Mouse (Mus musculus): Measurements from ENCODE around the gene Parm1.

Parm1 gene

DNA sequence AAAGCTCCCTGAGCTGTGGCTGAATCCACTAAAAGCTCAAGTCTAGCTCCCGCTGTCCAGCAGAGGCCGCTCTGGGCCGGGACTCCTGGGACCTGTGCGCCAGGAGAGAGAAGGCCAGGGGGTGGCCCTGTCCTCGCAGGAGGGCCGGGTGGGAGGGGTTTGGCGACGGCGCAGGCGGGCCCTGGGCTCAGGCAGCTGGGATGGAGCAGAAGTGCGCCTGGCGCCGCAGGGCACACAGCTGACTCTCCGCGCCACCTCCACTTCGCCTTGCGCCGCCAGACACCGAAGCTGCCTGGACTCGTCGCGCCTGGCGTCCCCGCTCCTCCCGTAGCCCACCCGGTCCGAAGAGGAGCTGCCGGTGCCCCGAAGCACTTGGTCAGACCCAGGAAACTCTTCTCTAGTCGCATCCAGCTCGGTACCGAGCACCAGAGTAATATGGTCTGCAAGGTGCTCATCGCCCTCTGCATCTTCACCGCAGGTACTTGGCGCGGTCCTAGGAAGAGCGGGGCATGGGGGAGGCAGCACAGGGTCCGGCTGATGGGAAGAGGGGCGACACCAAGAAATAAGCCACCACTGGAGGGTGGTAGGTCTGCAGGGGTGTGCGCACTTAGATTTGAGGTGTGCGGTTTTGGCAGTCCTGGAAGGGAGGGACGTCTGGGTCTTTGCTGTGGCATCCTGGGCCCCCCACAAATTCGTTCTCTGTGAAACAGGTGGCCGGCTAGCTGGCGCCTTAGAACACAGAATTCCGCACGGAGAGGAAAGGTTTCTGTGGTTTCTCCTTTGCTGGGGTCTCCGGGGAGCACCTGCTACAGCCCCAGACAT lies at the start of gene Parm1:
Parm1 (plus strand) TSS at position 136 of the 822 bp plus-strand sequence.
- peak; percentile 85 to 89 for DNase-seq (ENCODE audit: low spot score in 2 of 2)

DNA sequence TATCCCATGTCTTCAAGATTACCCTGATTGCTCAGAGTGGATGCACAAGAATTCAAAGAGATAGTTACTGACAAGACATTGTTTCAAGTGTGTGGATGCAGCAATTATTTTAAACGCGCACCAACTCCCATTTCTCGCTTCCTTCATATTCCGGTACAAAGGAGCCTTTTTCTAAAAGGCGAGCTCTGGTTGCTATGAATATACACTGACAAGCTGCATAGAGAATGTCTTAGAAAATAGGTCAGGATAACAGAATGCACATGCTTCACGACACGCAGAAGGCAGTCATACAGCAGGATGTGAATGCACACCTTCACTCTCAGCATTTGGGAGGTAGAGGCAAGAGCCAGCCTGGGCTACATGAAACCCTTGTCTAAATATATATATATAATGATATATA lies 42.2 kb upstream of the Parm1 start:
- no peak for DNase-seq (ENCODE audit: low spot score in 2 of 2)

DNA sequence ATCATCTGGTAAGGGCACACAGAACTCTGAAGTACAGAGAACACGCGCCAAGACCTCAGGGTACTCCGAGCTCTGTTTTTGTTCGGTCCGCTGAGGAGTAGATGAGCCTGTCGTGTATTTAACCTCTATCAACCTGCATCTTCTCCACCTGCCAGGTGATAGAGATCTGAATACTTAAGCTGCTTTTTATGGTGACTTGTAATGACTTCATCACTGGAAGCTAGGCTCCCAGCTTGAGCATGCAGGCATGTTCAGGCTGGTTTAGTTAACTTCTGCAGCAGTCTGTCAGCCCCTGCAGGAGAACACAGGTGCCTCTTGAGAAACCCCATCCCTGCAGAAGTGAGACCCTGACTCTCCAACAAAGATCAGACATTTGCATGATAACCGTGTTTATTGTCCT lies 40.6 kb upstream of the Parm1 start:
- no peak for DNase-seq (ENCODE audit: low spot score in 2 of 2)

DNA sequence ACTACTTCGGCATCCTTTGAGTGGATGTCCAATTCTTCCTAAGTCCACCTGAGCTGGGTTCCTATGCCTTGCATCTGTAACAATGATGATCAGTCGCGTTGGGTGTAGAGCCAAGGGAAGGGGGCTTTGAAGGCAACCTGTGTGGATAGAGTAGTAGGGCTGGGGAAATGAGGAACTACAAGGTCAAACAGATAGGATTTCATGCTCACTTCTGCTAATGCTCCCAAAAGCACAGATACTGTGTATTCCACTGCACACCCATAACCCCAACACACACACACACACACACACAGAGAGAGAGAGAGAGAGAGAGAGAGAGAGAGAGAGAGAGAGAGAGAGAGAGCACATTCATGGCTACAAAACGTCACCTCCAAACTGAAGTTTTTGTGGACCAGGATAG lies 38.7 kb upstream of the Parm1 start:
- DNase-seq (ENCODE audit: low spot score in 2 of 2) = no peak

DNA sequence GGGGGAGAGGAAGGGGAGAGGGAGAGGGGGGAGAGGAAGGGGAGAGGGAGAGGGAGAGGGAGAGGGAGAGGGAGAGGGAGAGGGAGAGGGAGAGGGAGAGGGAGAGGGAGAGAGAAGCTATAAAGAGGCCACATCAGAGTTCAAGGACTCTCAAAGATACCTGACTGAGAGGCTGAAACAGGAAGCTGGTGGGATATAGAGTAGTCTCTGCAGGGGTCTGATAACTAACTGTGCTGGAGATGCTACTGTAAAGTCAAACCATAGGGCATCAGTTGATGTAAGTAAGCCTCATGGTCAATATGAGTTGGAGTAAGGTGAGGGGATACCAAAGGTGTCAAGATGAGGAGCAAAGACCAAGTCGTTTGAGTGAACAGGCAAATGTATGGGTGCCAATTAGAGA lies 37.3 kb upstream of the Parm1 start:
- no peak for DNase-seq (ENCODE audit: low spot score in 2 of 2)

DNA sequence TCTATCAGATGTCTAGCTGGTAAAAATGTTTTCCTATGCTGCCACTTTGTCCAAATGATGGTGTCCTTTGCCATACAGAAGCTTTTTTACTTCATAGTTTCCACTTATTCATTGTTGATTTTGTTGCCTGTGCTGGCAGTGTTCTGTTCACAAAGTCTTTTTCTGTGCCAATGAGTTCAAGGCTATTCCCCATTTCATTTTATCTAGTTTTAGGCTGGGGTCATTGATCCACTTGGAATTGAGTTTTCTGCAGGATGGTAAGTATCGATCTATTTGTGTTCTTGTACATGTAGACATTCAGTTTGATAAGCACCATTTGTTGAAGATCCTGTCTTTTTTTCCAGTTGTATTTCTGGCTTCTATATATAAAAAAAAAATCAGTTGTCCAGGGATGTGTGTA lies 33.1 kb upstream of the Parm1 start:
- DNase-seq (ENCODE audit: low spot score in 2 of 2) = no peak

DNA sequence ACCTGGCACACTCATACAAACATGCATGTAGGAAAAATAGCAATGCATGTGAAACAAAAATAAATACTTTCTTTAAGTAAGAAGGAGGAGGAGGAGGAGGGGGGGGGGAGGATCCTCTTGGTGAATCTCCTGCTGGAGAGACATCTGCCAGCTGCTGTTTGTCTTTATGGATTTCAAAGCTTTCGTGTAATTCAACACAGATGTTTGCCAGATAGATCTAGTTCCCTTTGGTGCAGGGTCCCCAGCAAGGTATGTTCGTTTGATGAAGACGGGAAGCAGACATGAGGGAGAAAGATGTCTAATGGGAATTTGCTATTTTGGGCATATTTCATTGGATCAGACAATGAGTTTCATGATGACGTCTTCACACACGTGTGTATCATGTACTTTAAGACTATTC lies 23.0 kb upstream of the Parm1 start:
- DNase-seq (ENCODE audit: low spot score in 2 of 2) = no peak

DNA sequence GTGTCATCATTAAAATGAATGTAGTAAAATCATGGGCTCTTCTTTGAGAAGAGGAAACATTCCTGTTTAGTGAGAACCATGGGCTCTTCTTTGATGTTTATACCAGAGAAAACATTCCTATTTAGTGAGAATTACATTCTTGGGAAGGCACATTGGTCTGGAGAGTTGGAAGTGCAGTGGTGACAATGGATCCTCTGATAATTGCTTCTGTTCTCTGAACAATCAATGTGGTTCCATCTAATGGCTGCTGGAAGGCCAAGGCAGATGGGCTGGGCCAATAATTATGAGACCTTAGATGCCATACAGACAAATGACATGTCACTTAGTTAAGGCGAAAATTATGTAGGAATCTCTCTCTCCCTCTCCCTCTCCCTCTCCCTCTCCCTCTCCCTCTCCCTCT lies 16.1 kb upstream of the Parm1 start:
- no peak for DNase-seq (ENCODE audit: low spot score in 2 of 2)

DNA sequence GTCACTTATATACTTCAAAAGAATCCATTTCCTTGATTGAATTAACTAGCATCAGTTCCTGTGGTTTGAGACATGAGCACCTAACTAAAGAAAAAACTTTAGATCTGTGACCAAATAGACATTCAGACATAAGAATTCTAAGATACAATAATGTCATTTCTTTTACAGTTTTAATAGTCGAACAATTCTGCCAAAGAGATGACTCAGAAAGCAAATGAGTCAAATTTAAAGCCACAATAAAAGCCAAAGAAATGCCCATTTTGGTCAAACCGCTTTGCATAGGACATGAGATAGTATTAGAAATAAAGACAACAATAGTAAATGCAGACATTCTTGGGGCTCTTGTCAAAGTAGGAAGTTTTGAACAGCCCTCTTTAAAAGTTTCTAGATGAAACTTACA lies 15.0 kb upstream of the Parm1 start:
- no peak for DNase-seq (ENCODE audit: low spot score in 2 of 2)

DNA sequence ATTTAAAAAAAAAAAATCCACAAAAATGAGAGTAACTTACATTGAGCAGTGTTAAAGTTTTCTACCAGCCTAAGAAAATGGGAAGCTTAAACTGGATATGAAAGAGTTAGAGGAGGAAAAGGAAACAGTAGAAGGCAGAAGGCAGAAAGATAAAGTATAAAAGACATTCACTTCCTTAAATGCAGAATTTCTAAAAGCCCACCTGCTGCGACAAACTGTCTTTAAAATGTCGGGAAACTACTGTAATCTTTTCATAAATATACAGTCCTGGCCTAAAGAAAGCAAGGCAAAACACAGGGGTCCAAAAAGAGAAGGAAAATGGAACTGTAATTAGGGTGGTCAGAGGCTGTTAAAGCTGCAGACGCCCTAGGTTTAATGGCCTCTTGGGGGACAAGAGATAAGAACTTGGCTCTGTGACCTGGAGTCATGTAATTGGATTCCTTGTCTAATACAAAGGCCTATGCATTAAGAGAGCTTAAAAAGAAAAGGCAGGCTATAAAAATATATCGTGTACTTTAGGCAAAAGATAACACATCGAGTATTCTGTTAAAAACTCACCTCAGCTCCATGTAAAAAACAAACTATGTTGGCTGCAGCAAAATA lies 13.0 kb upstream of the Parm1 start:
- no peak for DNase-seq (ENCODE audit: low spot score in 2 of 2)

DNA sequence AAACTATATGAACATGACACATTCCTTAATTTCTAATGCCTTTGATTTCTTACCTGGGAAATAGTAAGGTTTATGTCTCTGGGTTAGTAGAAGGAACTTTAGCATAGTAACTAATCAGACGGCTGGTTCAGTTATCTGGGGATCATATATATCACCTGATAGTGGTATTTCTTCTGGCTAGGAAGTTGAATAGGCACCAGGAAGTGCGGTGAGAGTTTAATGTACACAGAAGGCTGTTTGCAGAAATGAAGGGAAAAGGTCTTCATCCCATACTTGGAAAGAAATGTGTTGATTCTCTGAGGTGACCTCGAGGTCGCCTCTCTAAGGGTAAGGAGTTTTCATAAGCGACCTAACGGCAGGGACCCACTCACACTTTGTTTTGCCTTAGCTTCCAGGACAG lies 338 bp upstream of the Parm1 start:
- no peak for DNase-seq (ENCODE audit: low spot score in 2 of 2)

DNA sequence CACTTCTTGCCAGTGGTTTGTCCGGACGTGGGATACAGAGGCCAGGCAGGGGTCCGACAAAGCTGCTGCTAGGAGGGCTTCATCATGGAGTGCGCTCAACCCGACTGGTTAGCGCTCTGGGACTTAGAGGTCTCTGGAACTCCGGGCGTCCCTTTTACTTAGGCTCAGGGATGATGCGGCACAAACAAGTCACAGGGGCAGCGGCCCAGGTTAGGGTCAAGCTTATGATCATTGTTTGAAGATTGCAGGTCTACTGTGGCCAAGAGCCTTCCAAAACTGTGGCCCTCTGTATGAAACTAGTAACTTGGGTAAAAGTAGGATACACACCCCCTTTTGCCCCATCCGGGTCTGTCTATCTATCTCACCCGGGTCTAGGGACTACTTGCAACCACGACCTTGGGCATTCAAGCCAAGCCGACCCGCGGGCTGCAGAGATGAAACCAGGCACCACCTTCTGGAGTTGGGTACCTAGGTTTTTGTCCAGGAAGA lies 931 bp downstream of the Parm1 start:
- no peak for DNase-seq (ENCODE audit: low spot score in 2 of 2)

DNA sequence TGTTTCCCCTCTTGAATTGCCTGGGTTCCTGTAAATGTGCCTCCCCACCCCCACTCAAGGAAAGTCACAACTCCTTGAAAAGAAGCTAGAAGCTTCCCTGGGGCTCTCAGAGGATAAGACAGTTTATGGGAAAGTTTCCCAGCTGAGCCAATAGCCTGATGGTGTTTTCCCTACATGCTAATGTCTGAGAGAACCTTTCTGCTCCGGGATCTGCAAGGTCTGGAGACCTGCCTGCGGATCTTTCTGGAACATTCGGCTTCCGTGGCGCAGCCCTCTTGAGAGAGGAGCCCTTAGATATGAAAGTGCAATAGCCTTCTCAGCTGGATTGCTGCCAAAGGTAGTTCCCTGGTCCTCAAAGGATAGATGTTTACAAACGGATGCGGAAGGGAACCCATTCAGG lies 1.5 kb downstream of the Parm1 start:
- DNase-seq (ENCODE audit: low spot score in 2 of 2) = no peak

DNA sequence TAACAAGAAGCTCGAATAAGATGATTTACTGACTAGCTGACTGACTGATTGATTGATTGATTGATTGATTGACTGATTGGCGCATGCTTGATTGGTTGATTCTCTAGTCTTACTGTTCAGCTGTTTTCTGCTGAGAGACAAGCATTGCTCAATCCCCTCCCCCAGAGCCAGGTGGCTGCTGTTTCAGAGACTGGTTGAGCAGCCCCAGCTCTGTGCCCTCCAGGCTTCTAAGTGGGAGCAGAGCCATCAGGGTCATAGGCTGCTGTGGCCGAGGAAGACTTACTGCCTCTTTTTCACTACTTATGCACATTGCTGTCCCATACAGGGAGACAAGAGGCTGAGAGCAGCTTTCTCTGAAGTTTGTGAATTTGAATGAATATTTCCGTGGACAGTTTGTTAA lies 2.1 kb downstream of the Parm1 start:
- DNase-seq (ENCODE audit: low spot score in 2 of 2) = no peak

DNA sequence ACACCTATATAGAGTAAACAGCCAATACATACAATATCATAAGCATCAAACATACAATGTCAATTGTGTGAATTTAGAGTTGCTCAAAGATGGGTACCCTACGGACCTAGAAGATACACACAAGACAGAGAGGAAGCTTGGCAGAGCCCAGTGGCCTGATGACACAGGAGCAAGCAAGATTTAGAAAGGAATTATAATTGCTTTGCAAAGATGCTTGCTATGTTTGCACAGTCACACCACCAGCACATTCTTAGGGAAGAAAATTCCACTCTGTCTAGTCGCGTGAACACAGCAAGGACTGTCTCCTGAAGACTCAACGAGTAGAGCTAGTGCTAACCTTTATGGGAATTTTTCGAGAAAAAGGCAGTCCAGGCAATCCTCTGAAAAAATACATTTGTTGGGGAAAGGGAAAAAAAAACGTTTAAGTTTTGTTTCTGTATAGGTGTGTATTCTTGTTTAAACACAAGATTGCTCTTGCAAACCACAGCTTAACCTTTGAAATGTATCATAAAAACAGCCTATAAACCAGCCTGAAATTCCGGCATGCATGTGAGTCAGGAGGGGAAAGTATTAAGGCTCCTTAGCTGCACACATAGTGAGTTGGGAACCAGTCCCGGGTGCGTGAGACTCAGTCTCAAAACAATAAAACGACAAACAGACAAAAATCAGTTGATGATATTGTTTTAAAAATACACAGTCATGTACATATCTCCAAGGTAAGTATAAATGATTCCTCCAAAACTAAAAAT lies 15.5 kb downstream of the Parm1 start:
- DNase-seq (ENCODE audit: low spot score in 2 of 2) = no peak

DNA sequence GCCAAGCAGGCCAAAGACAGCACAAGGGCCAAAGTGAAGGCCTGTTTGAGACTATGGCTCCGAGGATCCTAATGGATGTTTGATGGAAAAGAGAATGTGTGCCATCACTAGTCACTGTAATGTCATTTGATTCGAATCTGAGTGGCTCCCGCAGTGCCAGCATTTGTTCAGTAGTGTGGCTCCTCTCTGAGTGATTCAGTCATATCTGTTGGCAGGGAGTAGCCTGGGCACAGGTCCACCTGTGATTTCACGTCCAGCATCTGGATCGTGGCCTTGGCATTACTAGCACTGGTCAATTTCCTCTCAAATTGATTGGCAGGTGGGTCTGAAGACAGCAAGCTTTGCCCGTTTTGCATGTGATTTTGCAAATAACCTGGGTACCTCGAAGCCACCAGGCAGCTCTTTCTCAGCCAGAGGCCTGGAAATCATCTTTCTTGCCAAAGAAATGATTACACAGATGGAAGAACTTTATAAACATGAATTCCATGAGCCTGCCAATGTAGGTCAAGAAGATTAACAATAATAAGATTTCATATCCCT lies 41.7 kb downstream of the Parm1 start:
- no peak for DNase-seq (ENCODE audit: low spot score in 2 of 2)

DNA sequence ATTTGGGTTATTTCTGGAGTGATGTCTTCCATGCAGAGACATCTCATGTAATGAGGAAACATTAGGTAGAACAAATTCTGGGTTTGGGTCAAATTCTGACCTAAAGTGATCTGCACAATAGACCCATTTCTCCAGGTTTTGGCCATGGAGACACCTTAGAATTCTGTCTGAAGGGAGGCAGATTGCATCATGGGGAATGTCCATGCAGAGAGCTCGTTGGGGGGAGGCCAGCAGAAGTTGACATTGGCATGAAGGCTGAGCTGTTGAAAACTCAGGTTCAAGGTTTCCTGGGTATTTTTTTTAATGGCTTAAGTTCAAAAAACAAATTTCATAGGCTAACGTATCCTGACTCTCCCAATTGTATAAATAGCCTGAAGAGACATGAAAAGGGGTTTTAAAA lies 42.3 kb downstream of the Parm1 start:
- no peak for DNase-seq (ENCODE audit: low spot score in 2 of 2)

DNA sequence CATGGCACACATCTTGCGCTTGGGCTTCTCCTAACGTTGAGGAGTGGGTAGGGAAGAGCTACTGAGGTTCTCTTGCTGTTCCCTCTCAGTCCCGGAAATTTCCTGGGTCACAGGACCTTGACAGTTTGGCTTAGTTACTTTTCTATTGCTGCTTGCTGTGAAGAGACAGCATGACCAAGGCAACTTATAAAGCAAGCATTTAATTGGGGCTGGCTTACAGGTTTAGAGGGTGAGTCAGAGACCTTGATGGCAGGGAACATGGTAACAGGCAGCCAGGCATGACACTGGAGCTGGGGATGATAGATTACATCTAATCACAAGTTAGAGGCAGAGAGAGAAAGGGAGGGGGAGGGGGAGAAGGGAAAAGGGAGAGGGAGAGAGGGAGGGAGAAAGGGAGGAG lies 44.0 kb downstream of the Parm1 start:
- DNase-seq (ENCODE audit: low spot score in 2 of 2) = no peak

DNA sequence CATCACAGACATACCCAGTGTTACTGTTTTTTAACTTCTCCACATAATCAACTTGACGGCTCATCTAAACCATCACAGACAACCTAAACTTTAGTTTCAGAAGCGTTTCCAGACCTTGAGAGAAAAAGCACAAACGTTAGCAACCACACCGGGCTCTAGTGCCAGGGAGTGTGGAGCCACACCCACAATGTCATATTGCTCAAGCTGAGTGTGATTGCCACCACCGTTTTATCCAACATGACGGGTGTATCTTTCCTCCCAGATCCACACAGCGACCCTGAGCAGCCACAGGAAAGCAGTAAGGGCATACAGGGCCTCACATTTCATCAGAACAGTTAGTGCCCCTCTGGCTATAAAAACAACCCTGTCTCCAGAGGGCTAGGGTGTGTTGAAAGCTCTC lies 45.1 kb downstream of the Parm1 start:
- DNase-seq (ENCODE audit: low spot score in 2 of 2) = no peak

DNA sequence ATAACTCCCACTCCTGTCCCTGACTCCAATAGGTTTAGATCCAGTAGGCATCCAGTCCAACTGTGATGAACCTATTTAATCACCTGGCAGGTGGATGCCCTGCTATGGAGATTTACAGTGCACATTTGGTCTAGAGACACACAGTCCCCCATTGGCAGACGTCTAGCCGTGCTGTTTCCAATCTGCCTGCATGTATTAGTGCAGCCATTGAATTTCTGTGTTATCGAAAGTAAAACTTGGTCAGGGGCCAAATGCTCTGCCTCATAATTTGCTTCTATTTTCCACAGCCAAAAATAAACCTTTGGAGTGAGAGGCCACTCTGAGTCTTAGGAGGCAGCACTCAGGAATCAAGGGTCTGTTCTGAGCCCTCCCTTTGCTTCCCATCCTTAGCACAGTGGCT lies 46.6 kb downstream of the Parm1 start:
- DNase-seq (ENCODE audit: low spot score in 2 of 2) = no peak

DNA sequence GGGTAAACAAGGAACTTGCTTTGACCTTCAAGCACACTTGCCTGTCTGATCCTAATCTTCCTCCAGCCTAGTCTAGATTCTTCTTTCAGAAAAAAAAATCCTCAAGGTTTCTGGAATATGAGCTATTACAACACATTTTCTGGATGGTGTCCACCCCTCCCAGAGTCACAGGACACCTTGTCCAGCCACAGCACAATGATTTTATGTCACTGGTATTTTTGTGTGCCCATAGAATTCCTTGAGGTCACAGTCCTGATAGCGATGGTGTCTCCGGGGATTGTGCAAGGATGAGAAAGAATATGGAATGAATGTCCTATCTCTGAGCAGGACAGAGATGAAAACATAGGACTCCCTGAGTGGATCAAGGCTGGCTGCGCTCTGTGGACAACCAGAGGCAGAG lies 48.0 kb downstream of the Parm1 start:
- no peak for DNase-seq (ENCODE audit: low spot score in 2 of 2)

DNA sequence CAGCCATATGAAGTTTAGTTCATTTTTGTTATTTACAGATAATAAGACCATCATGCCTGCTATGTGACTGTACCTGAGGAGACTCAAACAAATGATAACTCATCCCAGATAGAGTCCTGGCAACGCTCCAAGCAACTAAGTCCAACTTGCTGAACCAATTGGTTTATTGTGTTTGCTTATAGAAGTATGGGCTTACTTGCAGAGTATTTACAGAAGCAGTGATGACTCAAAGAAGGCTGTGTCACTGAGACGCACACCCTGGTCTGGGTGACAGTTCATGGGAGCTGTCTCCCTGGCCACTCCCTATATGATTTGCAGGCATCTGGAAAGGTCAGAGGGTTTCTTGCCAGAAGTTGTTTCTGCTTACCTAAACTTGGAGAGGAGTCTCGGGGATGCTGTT lies 49.2 kb downstream of the Parm1 start:
- DNase-seq (ENCODE audit: low spot score in 2 of 2) = peak in 1 of 2 experiments; percentile 18

DNA sequence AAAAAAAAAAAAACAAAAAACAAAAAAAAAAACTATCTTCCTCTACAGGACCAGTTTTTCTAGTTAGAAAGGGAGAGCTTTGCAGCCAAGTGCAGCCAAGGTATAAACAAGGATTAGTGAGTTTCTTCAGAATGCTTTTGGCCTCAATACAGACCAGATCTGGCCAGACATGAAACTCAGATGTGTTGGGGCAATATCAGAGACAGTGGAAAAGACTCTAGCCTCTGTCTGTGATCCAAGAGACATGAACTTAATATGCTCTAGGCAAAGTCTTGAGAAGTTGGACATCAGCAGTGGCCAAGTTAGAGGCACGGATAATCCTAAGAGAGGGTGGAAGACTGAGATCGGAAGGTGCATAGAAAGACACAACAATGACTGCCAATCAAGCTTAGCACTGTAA lies 56.8 kb downstream of the Parm1 start:
- no peak for DNase-seq (ENCODE audit: low spot score in 2 of 2)

All from urinary bladder, postnatal 4 days (tissue).